Mouse (Mus musculus): ENCODE data around the gene Dph2. TPM values are rescaled to one million over a fixed set of nuclear protein-coding genes. Genes with fewer than 3 reads are reported as not detected.

Dph2 gene
- total and polyA plus RNA-seq, 3 experiments = 25.2 to 27.2 TPM; not detected in 1

- TF ChIP-seq MEF2A (IDR thresholded peaks at IDR 0.05; ENCODE audit: extremely low read depth, insufficient replicate concordance, low read depth, low read length, poor library complexity, severe bottlenecking) (no peak), MAX (IDR thresholded peaks at IDR 0.05; ENCODE audit: low read length) (no peak), CTCF (IDR thresholded peaks at IDR 0.05 in 2 of 3, conservative IDR thresholded peaks at IDR 0.05 in 1 of 3; ENCODE audit: control insufficient read depth in 1 of 3, insufficient read depth in 1 of 3, low read depth in 2 of 3, low read length in 3 of 3, poor library complexity in 1 of 3, severe bottlenecking in 1 of 3) (no peak), RAD21 (IDR thresholded peaks at IDR 0.05; ENCODE audit: low read depth, low read length) (no peak), SIN3A (IDR thresholded peaks at IDR 0.05; ENCODE audit: low read length) (0 out of 2 replicates have a peak, but pooled peaks have one; percentile 29), NRF1 (IDR thresholded peaks at IDR 0.05; ENCODE audit: insufficient read depth, low read depth, low read length, poor library complexity, severe bottlenecking) (no peak), E2F4 (IDR thresholded peaks at IDR 0.05; ENCODE audit: borderline replicate concordance, low read depth, low read length) (no peak), KAT2A (conservative IDR thresholded peaks at IDR 0.05; ENCODE audit: low read depth, low read length) (no peak), MXI1 (IDR thresholded peaks at IDR 0.05; ENCODE audit: low read depth, low read length) (no peak), BHLHE40 (IDR thresholded peaks at IDR 0.05; ENCODE audit: borderline replicate concordance, low read depth, low read length) (no peak), MAZ (IDR thresholded peaks at IDR 0.05; ENCODE audit: low read depth, low read length) (no peak), ZMIZ1 (IDR thresholded peaks at IDR 0.05; ENCODE audit: low read depth, low read length) (no peak), TAL1 (IDR thresholded peaks at IDR 0.05; ENCODE audit: low read length) (peak; percentile 47; the same call in 1 of the 2 replicates), ZKSCAN1 (IDR thresholded peaks at IDR 0.05; ENCODE audit: low read depth, low read length) (no peak), POLR2AphosphoS2 (IDR thresholded peaks at IDR 0.05; ENCODE audit: low read length) (no peak), RCOR1 (IDR thresholded peaks at IDR 0.05; ENCODE audit: low read depth, low read length) (no peak), USF1 (IDR thresholded peaks at IDR 0.05; ENCODE audit: low read depth, low read length) (no peak), ETS1 (IDR thresholded peaks at IDR 0.05; ENCODE audit: low read depth, low read length) (0 out of 2 replicates have a peak, but pooled peaks have one; percentile 33), UBTF (IDR thresholded peaks at IDR 0.05; ENCODE audit: borderline replicate concordance, insufficient read depth, low read depth, low read length) (no peak), GATA1 (IDR thresholded peaks at IDR 0.05; ENCODE audit: low read depth, low read length) (peak; percentile 62), POLR2AphosphoS5 (IDR thresholded peaks at IDR 0.05; ENCODE audit: borderline replicate concordance, low read depth, low read length) (no peak), USF2 (IDR thresholded peaks at IDR 0.05; ENCODE audit: borderline replicate concordance in 1 of 2, insufficient read depth in 1 of 2, low read depth in 1 of 2, low read length in 2 of 2) (no peak), GABPA (IDR thresholded peaks at IDR 0.05; ENCODE audit: low read depth, low read length) (no peak), JUND (IDR thresholded peaks at IDR 0.05; ENCODE audit: low read depth, low read length) (no peak), POLR2A (IDR thresholded peaks at IDR 0.05; ENCODE audit: control insufficient read depth in 1 of 2, insufficient read depth in 1 of 2, low read depth in 1 of 2, low read length in 2 of 2, poor library complexity in 1 of 2) (no peak; a peak in 1 of 4 replicates), CHD1 (IDR thresholded peaks at IDR 0.05; ENCODE audit: low read depth, low read length) (no peak), MYC (IDR thresholded peaks at IDR 0.05; ENCODE audit: low read depth, low read length) (no peak), CHD2 (IDR thresholded peaks at IDR 0.05; ENCODE audit: low read length) (no peak), TCF12 (IDR thresholded peaks at IDR 0.05; ENCODE audit: low read depth, low read length) (no peak), TBP (IDR thresholded peaks at IDR 0.05; ENCODE audit: low read depth, low read length) (peak; percentile 81), MAFK (IDR thresholded peaks at IDR 0.05; ENCODE audit: borderline replicate concordance, low read depth, low read length) (no peak), EP300 (IDR thresholded peaks at IDR 0.05; ENCODE audit: low read depth in 1 of 2, low read length in 2 of 2) (peak in 1 of 2 experiments; percentile 50; a peak in 2 of 4 replicates), MYB (IDR thresholded peaks at IDR 0.05; ENCODE audit: low read depth, low read length) (no peak), ZC3H11A (IDR thresholded peaks at IDR 0.05; ENCODE audit: low read depth, low read length) (no peak)
- H3K9me3 ChIP-seq (replicated peaks; ENCODE audit: insufficient read depth, low read length) = no peaks in the 10 kb centered on the region
- peaks cover 16 to 46% of the 10 kb centered on the region in 2 experiments for H3K4me1 ChIP-seq (ENCODE audit: control insufficient read depth in 1 of 2, insufficient read depth in 2 of 2, low read length in 2 of 2)
- peaks cover 25% of the 10 kb centered on the region for H3K79me2 ChIP-seq (ENCODE audit: control insufficient read depth, insufficient read depth, low read length, poor library complexity)
- peak overlapping the region; percentile 80 for H3K27ac ChIP-seq (ENCODE audit: control insufficient read depth, low read depth, low read length)
- H3K36me3 ChIP-seq (ENCODE audit: control insufficient read depth in 1 of 2, insufficient read depth in 2 of 2, low read length in 2 of 2) = peaks cover 0 to 38% of the 10 kb centered on the region in 2 experiments; a peak in 2 of 4 replicates
- H3K9ac ChIP-seq (ENCODE audit: control insufficient read depth, low read depth, low read length, poor library complexity, severe bottlenecking) = peak overlapping the region; percentile 61
- H3K27me3 ChIP-seq (ENCODE audit: control insufficient read depth in 1 of 2, insufficient read depth in 2 of 2, low read length in 2 of 2) = no peaks in the 10 kb centered on the region
- DNase-seq (ENCODE audit: low read depth, low spot score) = peak; percentile 76
- H3K4me3 ChIP-seq (ENCODE audit: control insufficient read depth in 1 of 2, insufficient read depth in 1 of 2, low read depth in 2 of 2, low read length in 2 of 2) = peak overlapping the region; percentile 34 to 42; a peak in 3 of 4 replicates
Measured at GRCm38 (mm10) chr4:117917402-117917801, 25.6 kb upstream of the Dph2 start.
